Mouse (Mus musculus) kidney, embryonic 16.5 days (tissue): ENCODE data around the gene Secisbp2l. TPM values are rescaled to one million over a fixed set of nuclear protein-coding genes. Genes with fewer than 3 reads are reported as not detected.

Experiments used
- ATAC-seq: fragments of 200-750 bp; cut with Nextera tagmentation; 2 replicates; pipeline ENCODE4 v1.8.0; 2017; ENCODE audit warnings: moderate TSS enrichment; ENCODE audit not compliant: low FRiP score, low TSS enrichment
- H3K27ac ChIP-seq: fragments of 300-500 bp; sonication (generic); 2 replicates; pipeline ENCODE4 v1.5.1; 2014; ENCODE audit warnings: low read length
- H3K27me3 ChIP-seq: fragments of 300-500 bp; sonication (generic); 2 replicates; pipeline ENCODE4 v1.6.1; 2014; ENCODE audit warnings: low read length, control low read depth, mixed read lengths; ENCODE audit not compliant: insufficient read depth
- H3K36me3 ChIP-seq: fragments of 300-500 bp; sonication (generic); 2 replicates; pipeline ENCODE4 v1.6.1; 2014; ENCODE audit warnings: low read length, control low read depth, mixed read lengths; ENCODE audit not compliant: insufficient read depth
- H3K4me1 ChIP-seq: fragments of 300-500 bp; sonication (generic); 2 replicates; pipeline ENCODE4 v1.6.1; 2014; ENCODE audit warnings: low read length, control low read depth, mixed read lengths; ENCODE audit not compliant: insufficient read depth
- H3K4me2 ChIP-seq: fragments of 300-500 bp; sonication (generic); replicated peaks from 2 replicates; pipeline ENCODE4 v1.6.1; 2014; ENCODE audit warnings: low read depth, low read length
- H3K4me3 ChIP-seq: fragments of 300-500 bp; sonication (generic); 2 replicates; pipeline ENCODE4 v1.5.1; 2014; ENCODE audit warnings: mild to moderate bottlenecking, low read length
- H3K9ac ChIP-seq: fragments of 300-500 bp; sonication (generic); replicated peaks from 2 replicates; pipeline ENCODE4 v1.6.1; 2014; ENCODE audit warnings: low read length
- H3K9me3 ChIP-seq: fragments of 300-500 bp; sonication (generic); 2 replicates; pipeline ENCODE4 v1.6.1; 2016; ENCODE audit warnings: low read length, control low read depth
- WGBS: fragments of 180-500 bp; shearing (Covaris S2); extraction: QIAGEN DNeasy Blood & Tissue Kit; methylation state at CpG from one replicate; pipeline ENCODE4 v1.1.7; 2014; 5-methylcytosine and 5-hydroxymethylcytosine counted together
- polyA plus RNA-seq: library from polyadenylated mRNA; unstranded; fragments of >200 nt; fragmentation: Nextera tagmentation; extraction: Ambion mirVana; gene quantifications from 2 replicates; pipeline ENCODE4 v1.2.1, GENCODE M21; 2015

Secisbp2l gene
- polyA plus RNA-seq, 1 experiment from 2014 or later, result 18.5 TPM

DNA sequence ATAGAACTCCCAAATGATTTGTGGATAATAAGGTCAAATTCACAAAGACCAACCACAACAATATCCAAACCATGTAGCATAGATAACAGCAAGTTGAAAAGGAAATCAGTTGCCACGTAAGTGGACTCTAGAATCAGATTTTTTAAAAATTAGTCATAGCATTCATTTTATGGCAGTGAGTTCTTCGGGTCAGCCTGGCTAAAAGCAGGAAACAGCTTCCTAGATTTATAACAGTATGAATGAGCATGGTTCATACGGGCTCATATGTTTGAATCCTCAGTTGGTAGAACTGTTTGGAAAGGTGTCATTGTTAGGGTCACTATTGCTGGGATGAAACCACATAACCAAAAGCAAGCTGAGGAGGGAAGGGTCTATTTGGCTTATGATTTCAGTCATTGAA lies 6.1 kb upstream of the Secisbp2l start:
- no peak for ATAC-seq
- no peaks in the 10 kb centered on the region for H3K9me3 ChIP-seq
- 48% methylated on average over 3 of the region's 3 CpGs for WGBS

DNA sequence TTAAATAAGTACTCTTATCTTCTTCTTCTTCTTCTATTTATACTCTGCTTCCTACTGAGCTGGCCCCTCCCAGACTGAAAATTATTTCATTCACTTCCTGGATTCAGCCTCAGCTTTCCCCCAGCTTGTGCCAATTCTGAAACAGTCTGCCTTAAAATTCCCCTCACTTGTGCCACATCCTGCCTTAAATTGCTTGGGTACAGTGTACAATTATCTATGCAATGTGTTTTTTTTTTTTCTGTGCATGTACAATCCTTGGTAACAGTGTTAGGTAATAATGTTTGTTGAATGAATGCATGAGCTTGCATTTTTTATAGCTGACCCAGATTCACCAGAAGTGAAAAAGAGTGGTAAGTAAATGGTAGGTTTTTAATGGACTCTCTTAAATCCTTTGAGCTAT lies 5.7 kb upstream of the Secisbp2l start:
- H3K4me2 ChIP-seq, result no peak overlapping the region

More for the DNA sequence above, 6.1 kb upstream of the Secisbp2l start:
- H3K36me3 ChIP-seq, result no peaks in the 10 kb centered on the region
- no peak overlapping the region for H3K4me3 ChIP-seq
- H3K9ac ChIP-seq, result no peak overlapping the region
- H3K4me1 ChIP-seq, result peaks cover 11% of the 10 kb centered on the region; the same call in 1 of the 2 replicates
- H3K27me3 ChIP-seq, result no peaks in the 10 kb centered on the region
- no peak overlapping the region for H3K4me2 ChIP-seq
- no peak overlapping the region for H3K27ac ChIP-seq

GRCm38 (mm10) chr2:125785021-125785420 lies 2.4 kb upstream of the Secisbp2l start:
- ATAC-seq, result no peak
- H3K9me3 ChIP-seq, result no peaks in the 10 kb centered on the region
- H3K27me3 ChIP-seq, result no peaks in the 10 kb centered on the region
- H3K27ac ChIP-seq, result peak overlapping the region; percentile 49; the same call in 1 of the 2 replicates
- no peak overlapping the region for H3K4me2 ChIP-seq
- H3K4me1 ChIP-seq, result peaks cover 33% of the 10 kb centered on the region
- no peaks in the 10 kb centered on the region for H3K36me3 ChIP-seq
- 43% methylated on average over 4 of the region's 4 CpGs for WGBS
- H3K9ac ChIP-seq, result no peak overlapping the region
- H3K4me3 ChIP-seq, result no peak overlapping the region

More for the DNA sequence above, 5.7 kb upstream of the Secisbp2l start:
- Histone ChIP-seq H3K9me3 (no peaks in the 10 kb centered on the region), H3K9ac (no peak overlapping the region), H3K36me3 (no peaks in the 10 kb centered on the region), H3K4me3 (no peak overlapping the region), H3K27me3 (no peaks in the 10 kb centered on the region), H3K27ac (no peak overlapping the region), H3K4me1 (peaks cover 15% of the 10 kb centered on the region)
- ATAC-seq, result no peak

DNA sequence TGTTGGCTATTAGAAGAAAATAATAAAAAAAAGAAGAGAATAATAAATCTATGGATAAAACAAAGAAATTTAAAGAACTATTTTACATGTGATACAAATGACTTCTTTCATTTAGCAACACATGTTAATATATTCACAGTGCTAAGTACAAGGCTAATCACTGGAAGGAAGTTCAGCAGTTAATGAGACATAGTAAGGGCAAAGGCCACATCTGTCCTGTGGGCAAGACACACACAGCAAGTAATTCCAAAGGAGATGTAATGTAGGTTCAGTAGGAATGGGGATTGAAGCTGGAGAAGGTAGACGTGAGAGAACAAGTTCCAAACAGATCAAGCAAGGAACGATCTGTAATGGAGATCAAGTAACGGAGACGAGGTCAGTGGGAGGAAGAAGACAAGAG lies 1.7 kb upstream of the Secisbp2l start:
- no peak overlapping the region for H3K9ac ChIP-seq
- H3K4me1 ChIP-seq, result peaks cover 33% of the 10 kb centered on the region
- WGBS, result 31% methylated on average over 4 of the region's 4 CpGs
- H3K4me2 ChIP-seq, result no peak overlapping the region
- no peak overlapping the region for H3K4me3 ChIP-seq
- no peaks in the 10 kb centered on the region for H3K27me3 ChIP-seq
- ATAC-seq, result no peak
- H3K36me3 ChIP-seq, result no peaks in the 10 kb centered on the region
- H3K9me3 ChIP-seq, result no peaks in the 10 kb centered on the region
- H3K27ac ChIP-seq, result peak overlapping the region; percentile 49; the same call in 1 of the 2 replicates

- H3K36me3 ChIP-seq, result no peaks in the 10 kb centered on the region
- no peaks in the 10 kb centered on the region for H3K9me3 ChIP-seq
- H3K27ac ChIP-seq, result no peak overlapping the region
- no peaks in the 10 kb centered on the region for H3K27me3 ChIP-seq
- no peak overlapping the region for H3K4me3 ChIP-seq
- WGBS, result 36% methylated on average over 4 of the region's 4 CpGs
- H3K9ac ChIP-seq, result no peak overlapping the region
- H3K4me1 ChIP-seq, result peaks cover 33% of the 10 kb centered on the region
- no peak overlapping the region for H3K4me2 ChIP-seq
- no peak for ATAC-seq
Observed at GRCm38 (mm10) chr2:125783868-125784267, 1.2 kb upstream of the Secisbp2l start.

GRCm38 (mm10) chr2:125781978-125782718 lies 522 bp downstream of the Secisbp2l start:
- H3K9me3 ChIP-seq, result no peaks in the 10 kb centered on the region
- peaks cover 33% of the 10 kb centered on the region for H3K4me1 ChIP-seq
- H3K36me3 ChIP-seq, result no peaks in the 10 kb centered on the region
- peak overlapping the region; percentile 84 for H3K4me3 ChIP-seq
- 1% methylated on average over 44 of the region's 44 CpGs for WGBS
- peak overlapping the region; percentile 90 for H3K9ac ChIP-seq
- ATAC-seq, result no peak; the same call in 1 of the 2 replicates
- H3K4me2 ChIP-seq, result peak overlapping the region; percentile 62
- peak overlapping the region; percentile 81 for H3K27ac ChIP-seq
- H3K27me3 ChIP-seq, result no peaks in the 10 kb centered on the region

GRCm38 (mm10) chr2:125781006-125781405 lies 1.7 kb downstream of the Secisbp2l start:
- H3K9ac ChIP-seq, result no peak overlapping the region; the same call in 1 of the 2 replicates
- H3K9me3 ChIP-seq, result no peaks in the 10 kb centered on the region
- no peak overlapping the region for H3K27ac ChIP-seq
- H3K4me3 ChIP-seq, result peak overlapping the region; percentile 84; the same call in 1 of the 2 replicates
- peaks cover 33% of the 10 kb centered on the region for H3K4me1 ChIP-seq
- H3K27me3 ChIP-seq, result no peaks in the 10 kb centered on the region
- no peaks in the 10 kb centered on the region for H3K36me3 ChIP-seq
- peak overlapping the region; percentile 62 for H3K4me2 ChIP-seq
- no peak for ATAC-seq
- 51% methylated on average over 2 of the region's 2 CpGs for WGBS

GRCm38 (mm10) chr2:125778380-125778779 lies 4.3 kb downstream of the Secisbp2l start:
- Histone ChIP-seq H3K27ac (no peak overlapping the region), H3K4me3 (no peak overlapping the region), H3K4me1 (peaks cover 21% of the 10 kb centered on the region), H3K9me3 (no peaks in the 10 kb centered on the region), H3K36me3 (peaks cover 4% of the 10 kb centered on the region), H3K27me3 (no peaks in the 10 kb centered on the region), H3K9ac (no peak overlapping the region), H3K4me2 (no peak overlapping the region)
- no peak for ATAC-seq
- 81% methylated on average over 12 of the region's 12 CpGs for WGBS

GRCm38 (mm10) chr2:125777018-125777417 lies 5.7 kb downstream of the Secisbp2l start:
- Histone ChIP-seq H3K4me2 (no peak overlapping the region), H3K9me3 (no peaks in the 10 kb centered on the region), H3K27me3 (no peaks in the 10 kb centered on the region), H3K36me3 (peaks cover 4% of the 10 kb centered on the region), H3K9ac (no peak overlapping the region), H3K4me3 (no peak overlapping the region), H3K4me1 (peaks cover 16% of the 10 kb centered on the region), H3K27ac (no peak overlapping the region)
- ATAC-seq, result no peak
- 96% methylated on average over 3 of the region's 3 CpGs for WGBS

GRCm38 (mm10) chr2:125775661-125776060 lies 7.0 kb downstream of the Secisbp2l start:
- Histone ChIP-seq H3K27ac (no peak overlapping the region), H3K4me1 (peaks cover 5% of the 10 kb centered on the region), H3K36me3 (peaks cover 8% of the 10 kb centered on the region), H3K9ac (no peak overlapping the region), H3K9me3 (no peaks in the 10 kb centered on the region), H3K27me3 (no peaks in the 10 kb centered on the region), H3K4me3 (no peak overlapping the region), H3K4me2 (no peak overlapping the region)
- ATAC-seq, result no peak
- WGBS, result 92% methylated on average over 7 of the region's 7 CpGs
